Mouse (Mus musculus) lung, embryonic 16.5 days (tissue): ENCODE measurements at regions not wholly inside any gene's neighbourhood (a gene's known extent, or its start where the extent isn't known, plus 50 kb on each side); places are given as distances from the start of the nearest gene placed in this dataset.

Experiments used
- ATAC-seq: fragments of 200-750 bp; cut with Nextera tagmentation; 2 replicates; pipeline ENCODE4 v1.8.0; 2017; ENCODE audit warnings: low read depth, mild to moderate bottlenecking, moderate library complexity
- H3K27ac ChIP-seq: fragments of 300-500 bp; sonication (generic); 2 replicates; pipeline ENCODE4 v1.5.1; 2014; ENCODE audit warnings: mild to moderate bottlenecking, control low read depth, low read length
- H3K27me3 ChIP-seq: fragments of 300-500 bp; sonication (generic); 2 replicates; pipeline ENCODE4 v1.6.1; 2014; ENCODE audit warnings: low read depth, low read length, mixed read lengths; ENCODE audit not compliant: control insufficient read depth, insufficient read depth
- H3K36me3 ChIP-seq: fragments of 300-500 bp; sonication (generic); 2 replicates; pipeline ENCODE4 v1.6.1; 2014; ENCODE audit warnings: low read length; ENCODE audit not compliant: control insufficient read depth, insufficient read depth
- H3K4me1 ChIP-seq: fragments of 300-500 bp; sonication (generic); replicated peaks from 2 replicates; pipeline ENCODE4 v1.6.1; 2014; ENCODE audit warnings: low read length, mixed read lengths; ENCODE audit not compliant: control insufficient read depth, insufficient read depth
- H3K4me2 ChIP-seq: fragments of 300-500 bp; sonication (generic); 2 replicates; pipeline ENCODE4 v1.6.1; 2014; ENCODE audit warnings: low read depth, low read length, control low read depth
- H3K4me3 ChIP-seq: fragments of 300-500 bp; sonication (generic); 2 replicates; pipeline ENCODE4 v1.5.1; 2014; ENCODE audit warnings: mild to moderate bottlenecking, low read length, control low read depth
- H3K9ac ChIP-seq: fragments of 300-500 bp; sonication (generic); 2 replicates; pipeline ENCODE4 v1.6.1; 2014; ENCODE audit warnings: low read length, control low read depth
- H3K9me3 ChIP-seq: fragments of 300-500 bp; sonication (generic); 2 replicates; pipeline ENCODE4 v1.6.1; 2016; ENCODE audit warnings: low read length; ENCODE audit not compliant: control insufficient read depth
- WGBS: fragments of 180-500 bp; shearing (Covaris S2); extraction: QIAGEN DNeasy Blood & Tissue Kit; methylation state at CpG from one replicate; pipeline ENCODE4 v1.1.7; 2014; 5-methylcytosine and 5-hydroxymethylcytosine counted together

DNA sequence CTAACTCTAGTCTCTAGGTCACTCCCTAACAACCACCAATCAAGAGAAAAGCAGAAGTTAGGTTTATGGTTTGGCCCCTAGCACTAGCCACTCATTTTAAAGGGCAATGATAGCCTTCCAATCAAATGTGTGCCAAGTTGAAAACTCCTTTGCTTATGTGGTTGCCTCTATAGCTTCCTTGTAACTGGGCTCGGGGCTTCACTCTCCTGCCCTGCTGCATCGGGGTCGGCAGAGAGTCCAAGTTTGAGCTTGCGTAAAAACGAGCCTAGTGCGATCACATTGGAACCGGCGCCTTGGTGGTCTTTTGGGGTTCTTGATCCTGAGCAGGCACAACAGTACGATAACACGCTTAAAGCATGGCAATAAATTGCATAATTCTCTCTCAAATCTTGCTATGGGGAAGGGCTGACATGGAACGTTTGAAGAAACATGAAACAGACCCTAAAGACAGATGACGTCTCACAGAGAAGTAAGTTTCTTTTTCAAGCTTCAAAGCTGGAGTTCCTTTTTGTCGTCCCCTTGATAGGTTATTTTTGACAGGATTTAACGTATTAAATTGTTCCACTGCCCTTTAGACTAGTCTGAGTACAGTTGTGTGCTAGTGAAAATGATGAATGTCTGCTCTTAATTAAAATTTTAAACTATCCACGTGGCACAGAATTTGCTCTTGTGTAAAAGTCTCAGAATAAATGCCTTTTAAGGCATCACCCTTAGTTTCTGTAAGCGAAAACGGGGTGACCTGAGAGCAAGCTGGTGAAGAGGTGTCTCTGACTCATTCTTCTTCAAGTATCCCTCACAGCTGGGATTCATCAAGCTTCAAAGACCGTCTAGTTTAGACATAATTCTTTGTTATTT is 52.0 kb downstream of the 4930426L09Rik start:
- Histone ChIP-seq H3K4me2 (peak overlapping the region; percentile 35), H3K4me1 (peaks cover 5% of the 10 kb centered on the region), H3K27ac (no peak overlapping the region), H3K27me3 (no peaks in the 10 kb centered on the region), H3K9me3 (no peaks in the 10 kb centered on the region), H3K9ac (no peak overlapping the region), H3K4me3 (peak overlapping the region; percentile 11), H3K36me3 (no peaks in the 10 kb centered on the region)
- WGBS, result 50% methylated on average over 18 of the region's 18 CpGs
- ATAC-seq, result peak; percentile 17; the same call in 1 of the 2 replicates

DNA sequence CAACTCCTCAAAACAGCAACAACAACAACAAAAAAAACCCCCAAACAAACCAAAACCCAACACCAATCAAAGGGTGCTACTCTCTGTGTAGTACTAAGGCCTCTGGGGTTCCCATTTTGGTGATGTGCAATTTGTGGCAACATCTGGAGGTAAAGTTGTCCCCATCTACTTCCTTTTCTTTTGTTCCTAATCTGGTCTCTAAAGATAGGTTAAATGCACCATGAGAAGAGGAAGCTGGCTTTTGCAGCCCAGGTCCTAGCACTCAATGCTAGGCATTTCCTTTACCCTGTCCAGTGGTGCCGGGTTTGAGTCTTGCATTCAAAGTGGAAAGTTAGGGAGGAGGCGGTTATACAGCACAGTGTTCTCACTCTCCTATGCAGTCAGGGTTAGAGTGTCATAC is 57.4 kb downstream of the 4930426L09Rik start:
- 73% methylated on average over 2 of the region's 2 CpGs for WGBS
- Histone ChIP-seq H3K4me1 (peaks cover 11% of the 10 kb centered on the region), H3K4me2 (no peak overlapping the region), H3K9ac (no peak overlapping the region), H3K27me3 (no peaks in the 10 kb centered on the region), H3K27ac (no peak overlapping the region), H3K9me3 (no peaks in the 10 kb centered on the region), H3K4me3 (no peak overlapping the region), H3K36me3 (no peaks in the 10 kb centered on the region)
- ATAC-seq, result no peak

DNA sequence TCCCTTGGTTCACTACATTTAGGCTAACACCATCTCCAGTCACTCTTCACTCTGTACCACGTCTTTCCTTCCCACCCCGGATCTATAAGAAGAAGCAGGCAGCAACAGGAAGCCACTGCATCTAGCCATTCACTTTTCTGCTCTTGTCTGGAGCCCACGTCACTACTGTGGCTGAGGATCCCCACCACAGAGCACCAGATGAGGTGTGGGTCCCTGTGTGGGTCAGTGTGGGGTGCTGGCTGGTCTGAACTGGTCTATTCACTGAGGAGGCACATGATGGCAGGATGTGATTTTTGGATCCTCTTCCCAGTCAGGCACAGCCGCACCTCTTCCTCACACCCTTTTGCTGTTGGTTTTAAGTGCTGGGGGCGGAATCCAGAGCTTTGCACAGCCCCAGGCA is 59.7 kb downstream of the 4930426L09Rik start:
- Histone ChIP-seq H3K27ac (no peak overlapping the region), H3K4me3 (no peak overlapping the region), H3K36me3 (no peaks in the 10 kb centered on the region), H3K9me3 (no peaks in the 10 kb centered on the region), H3K27me3 (no peaks in the 10 kb centered on the region), H3K9ac (no peak overlapping the region), H3K4me2 (no peak overlapping the region), H3K4me1 (peaks cover 9% of the 10 kb centered on the region; the same call in 1 of the 2 replicates)
- no peak for ATAC-seq
- 66% methylated on average over 5 of the region's 5 CpGs for WGBS

DNA sequence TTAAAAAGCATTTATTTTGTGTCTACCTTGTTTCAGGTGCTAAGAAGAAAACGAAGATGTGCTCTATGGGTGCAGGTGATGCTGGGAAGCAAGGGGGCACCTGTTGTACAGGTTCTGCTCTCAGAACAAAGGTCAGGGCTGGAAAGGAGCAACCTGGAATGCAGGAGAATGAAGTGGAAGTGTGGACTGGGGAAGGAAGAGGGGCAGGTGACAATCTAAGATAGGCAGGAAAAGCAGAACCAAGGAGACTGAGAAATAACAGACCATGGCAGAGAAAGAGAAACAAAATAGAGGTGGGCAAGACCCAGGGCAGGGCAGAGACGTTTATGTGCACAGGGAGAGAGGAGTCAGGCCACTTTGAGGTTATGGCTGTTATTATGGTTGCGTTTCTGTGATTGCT is 60.6 kb downstream of the 4930426L09Rik start:
- H3K4me2 ChIP-seq, result no peak overlapping the region
- no peaks in the 10 kb centered on the region for H3K27me3 ChIP-seq
- no peak for ATAC-seq
- H3K36me3 ChIP-seq, result no peaks in the 10 kb centered on the region
- no peak overlapping the region for H3K9ac ChIP-seq
- no peak overlapping the region for H3K4me3 ChIP-seq
- peaks cover 9% of the 10 kb centered on the region; the same call in 1 of the 2 replicates for H3K4me1 ChIP-seq
- no peak overlapping the region for H3K27ac ChIP-seq
- 76% methylated on average over 3 of the region's 3 CpGs for WGBS
- no peaks in the 10 kb centered on the region for H3K9me3 ChIP-seq

DNA sequence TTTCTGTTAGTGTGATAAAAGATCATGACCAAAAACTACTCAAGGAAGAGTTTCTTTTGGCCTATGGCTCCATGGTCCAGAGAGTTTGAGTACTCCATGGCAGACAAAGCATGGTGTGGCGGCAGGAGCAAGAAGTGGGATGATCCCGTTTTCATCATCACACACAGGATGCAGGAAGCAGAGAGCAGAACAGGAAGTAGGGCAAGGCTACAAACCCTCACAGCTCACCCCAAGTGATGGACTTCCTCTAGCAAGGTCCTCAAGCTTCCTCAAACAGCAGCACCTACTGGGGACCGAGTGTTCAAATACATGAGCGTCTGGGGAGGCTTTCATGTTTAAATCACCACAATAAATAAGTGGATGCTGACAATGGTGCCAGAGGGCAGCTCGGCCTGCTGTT is 61.1 kb downstream of the 4930426L09Rik start:
- Histone ChIP-seq H3K27ac (no peak overlapping the region), H3K27me3 (no peaks in the 10 kb centered on the region), H3K9me3 (no peaks in the 10 kb centered on the region), H3K4me2 (no peak overlapping the region), H3K9ac (no peak overlapping the region), H3K4me3 (no peak overlapping the region), H3K4me1 (peaks cover 13% of the 10 kb centered on the region), H3K36me3 (no peaks in the 10 kb centered on the region)
- 46% methylated on average over 5 of the region's 5 CpGs for WGBS
- ATAC-seq, result no peak

DNA sequence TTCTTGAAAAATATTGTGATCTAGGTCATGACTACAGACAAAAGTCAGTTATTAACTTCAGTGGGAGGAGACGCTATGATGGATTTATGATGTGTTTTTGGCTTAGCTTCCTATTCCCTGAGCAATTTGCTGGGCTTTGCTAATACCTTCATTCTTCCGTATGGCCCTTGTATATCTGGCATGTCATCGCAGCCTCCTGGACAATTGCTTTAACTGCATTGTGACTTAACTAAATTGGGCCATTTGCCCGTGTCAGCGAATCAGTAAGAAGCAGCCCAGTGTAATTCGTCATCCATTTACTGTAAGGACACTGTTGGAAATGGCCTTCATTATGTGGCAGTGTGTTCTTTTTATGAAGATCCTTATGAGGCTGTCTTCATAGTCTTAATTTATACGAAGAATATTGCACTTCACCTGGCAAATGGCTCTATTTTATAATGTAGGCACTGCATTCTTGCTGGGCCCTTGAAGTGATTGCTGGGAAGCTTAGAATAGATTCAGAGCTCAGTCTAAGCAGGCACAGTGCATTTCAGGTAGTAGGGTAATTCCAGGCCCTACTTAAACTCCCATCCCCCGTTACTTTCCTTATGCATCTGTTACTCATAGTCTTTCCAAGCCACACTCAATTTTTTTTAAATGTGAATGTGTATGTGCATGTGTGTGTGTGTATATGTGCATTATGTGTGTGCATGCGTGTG is 62.2 kb downstream of the 4930426L09Rik start:
- Histone ChIP-seq H3K9ac (no peak overlapping the region), H3K27ac (no peak overlapping the region), H3K27me3 (no peaks in the 10 kb centered on the region), H3K4me2 (no peak overlapping the region), H3K4me1 (peaks cover 13% of the 10 kb centered on the region), H3K9me3 (no peaks in the 10 kb centered on the region), H3K4me3 (no peak overlapping the region), H3K36me3 (no peaks in the 10 kb centered on the region)
- 57% methylated on average over 9 of the region's 9 CpGs for WGBS
- peak; percentile 26; the same call in 1 of the 2 replicates for ATAC-seq

DNA sequence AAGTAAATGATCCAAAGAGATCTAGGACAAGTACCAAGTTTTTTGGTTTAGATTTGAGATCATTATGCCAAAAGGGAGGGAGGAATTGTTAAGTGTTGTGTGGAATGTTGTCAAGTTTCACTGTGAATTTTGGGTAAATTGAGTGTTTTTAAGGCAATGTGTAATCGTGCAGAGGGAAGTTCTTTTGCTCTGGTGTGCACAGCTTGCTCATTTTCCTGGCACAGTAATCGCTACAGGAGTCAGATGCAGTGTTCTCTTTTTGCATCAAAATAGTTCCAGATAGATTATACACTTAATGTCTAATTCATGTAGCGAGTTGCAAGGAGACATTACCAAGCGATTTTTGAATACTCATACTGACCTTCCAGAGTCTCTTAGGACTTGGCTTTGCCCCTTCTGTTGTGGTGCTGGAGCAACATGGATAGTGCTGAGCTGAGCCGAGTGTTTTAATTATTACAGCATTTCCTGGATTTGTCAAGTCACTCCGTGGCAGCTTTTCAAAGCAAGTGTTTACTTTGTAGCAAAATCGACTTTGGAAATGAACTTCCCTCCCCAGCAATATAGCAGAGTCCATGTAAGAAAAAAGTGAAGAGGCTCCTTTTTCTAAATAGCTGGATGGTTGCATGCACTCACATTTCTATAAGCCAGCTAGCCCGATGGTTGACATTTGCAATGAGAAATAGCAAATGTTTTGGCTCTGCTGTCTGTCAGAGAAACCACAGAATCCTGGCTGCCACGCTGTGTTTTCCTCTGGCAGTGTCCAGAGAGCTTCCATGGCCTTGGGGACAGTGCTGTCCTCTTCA is 66.6 kb downstream of the 4930426L09Rik start:
- WGBS, result 24% methylated on average over 9 of the region's 9 CpGs
- Histone ChIP-seq H3K36me3 (no peaks in the 10 kb centered on the region), H3K4me3 (no peak overlapping the region), H3K4me1 (peaks cover 7% of the 10 kb centered on the region), H3K27me3 (no peaks in the 10 kb centered on the region), H3K9ac (no peak overlapping the region), H3K9me3 (no peaks in the 10 kb centered on the region), H3K27ac (0 out of 2 replicates have a peak overlapping the region, but pooled peaks have one; percentile 10), H3K4me2 (peak overlapping the region; percentile 2; the same call in 1 of the 2 replicates)
- ATAC-seq, result peak; percentile 89

DNA sequence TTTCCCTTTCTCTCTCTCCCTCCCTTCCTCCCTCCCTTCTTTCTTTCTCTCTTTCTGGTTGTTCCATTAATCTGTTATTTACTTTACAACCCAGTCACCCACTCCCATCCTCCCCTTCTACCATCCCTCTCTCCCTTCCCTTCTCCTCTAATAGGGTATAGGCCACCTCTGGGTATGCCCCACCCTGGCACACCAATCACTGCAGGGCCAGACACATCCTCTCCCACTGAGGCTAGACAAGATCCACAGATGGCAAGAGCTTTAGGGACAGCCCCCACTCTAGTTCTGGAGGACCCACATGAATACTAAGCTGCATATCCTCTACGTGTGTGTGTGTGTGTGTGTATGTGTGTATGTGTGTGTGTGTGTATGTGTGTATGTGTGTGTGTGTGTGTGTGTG is 67.4 kb downstream of the 4930426L09Rik start:
- WGBS, result 86% methylated on average over 1 of the region's 1 CpGs
- H3K36me3 ChIP-seq, result no peaks in the 10 kb centered on the region
- no peak overlapping the region for H3K4me3 ChIP-seq
- H3K4me1 ChIP-seq, result peaks cover 6% of the 10 kb centered on the region
- H3K9me3 ChIP-seq, result no peaks in the 10 kb centered on the region
- no peak overlapping the region for H3K9ac ChIP-seq
- H3K27ac ChIP-seq, result no peak overlapping the region
- ATAC-seq, result no peak
- no peaks in the 10 kb centered on the region for H3K27me3 ChIP-seq
- no peak overlapping the region for H3K4me2 ChIP-seq

DNA sequence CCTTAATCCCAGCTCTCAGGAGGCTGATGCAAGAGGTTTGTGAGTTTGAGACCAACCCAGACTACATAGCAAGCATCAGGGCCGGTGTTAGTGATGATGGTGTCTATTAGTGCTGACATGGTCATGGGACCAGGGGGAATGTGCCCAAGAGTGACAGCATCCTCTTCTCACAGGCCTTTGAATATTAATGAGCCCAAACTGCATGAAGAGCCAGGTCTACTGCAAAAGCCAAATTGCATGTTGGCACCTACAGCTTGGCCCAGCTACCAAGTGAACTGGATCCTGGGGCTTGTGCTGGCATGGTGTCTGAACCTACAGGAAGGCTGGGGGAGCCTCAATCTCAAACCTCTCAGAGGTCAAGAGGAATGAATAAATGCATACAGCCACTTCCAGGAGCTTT is 70.0 kb downstream of the 4930426L09Rik start:
- Histone ChIP-seq H3K4me1 (peaks cover 4% of the 10 kb centered on the region), H3K4me3 (no peak overlapping the region), H3K27me3 (no peaks in the 10 kb centered on the region), H3K9ac (no peak overlapping the region), H3K27ac (no peak overlapping the region), H3K9me3 (no peaks in the 10 kb centered on the region), H3K4me2 (no peak overlapping the region), H3K36me3 (no peaks in the 10 kb centered on the region)
- no peak for ATAC-seq
- WGBS, result 86% methylated on average over 1 of the region's 1 CpGs
